Mouse (Mus musculus) lung, embryonic 14.5 days (tissue): ENCODE measurements around the gene Myo10. TPM values are rescaled to one million over a fixed set of nuclear protein-coding genes. Genes with fewer than 3 reads are reported as not detected.

Source experiments
- ATAC-seq: fragments of 200-750 bp; cut with Nextera tagmentation; 2 replicates; pipeline ENCODE4 v1.8.0; 2017; ENCODE audit warnings: mild to moderate bottlenecking, moderate TSS enrichment, moderate library complexity; ENCODE audit not compliant: insufficient read depth
- DNase-seq: peaks from one replicate; pipeline ENCODE4 v3.0.0-alpha.2; 2015
- H3K27ac ChIP-seq: fragments of 300-500 bp; sonication (generic); 2 replicates; pipeline ENCODE4 v1.5.1; 2014; ENCODE audit warnings: low read depth, mild to moderate bottlenecking, moderate library complexity
- H3K27me3 ChIP-seq: fragments of 300-500 bp; sonication (generic); 2 replicates; pipeline ENCODE4 v1.6.1; 2014; ENCODE audit warnings: low read length, control low read depth; ENCODE audit not compliant: insufficient read depth
- H3K36me3 ChIP-seq: fragments of 300-500 bp; sonication (generic); 2 replicates; pipeline ENCODE4 v1.6.1; 2014; ENCODE audit warnings: control low read depth; ENCODE audit not compliant: insufficient read depth
- H3K4me1 ChIP-seq: fragments of 300-500 bp; sonication (generic); 2 replicates; pipeline ENCODE4 v1.6.1; 2014; ENCODE audit warnings: antibody characterized with exemption, control low read depth; ENCODE audit not compliant: insufficient read depth
- H3K4me2 ChIP-seq: fragments of 300-500 bp; sonication (generic); 2 replicates; pipeline ENCODE4 v1.6.1; 2014; ENCODE audit warnings: mild to moderate bottlenecking
- H3K4me3 ChIP-seq: fragments of 300-500 bp; sonication (generic); 2 replicates; pipeline ENCODE4 v1.5.1; 2014; ENCODE audit warnings: low read depth, low read length
- H3K9ac ChIP-seq: fragments of 300-500 bp; sonication (generic); 2 replicates; pipeline ENCODE4 v1.6.1; 2014
- H3K9me3 ChIP-seq: fragments of 300-500 bp; sonication (generic); 2 replicates; pipeline ENCODE4 v1.6.1; 2016; ENCODE audit warnings: low read depth, low read length, control low read depth
- CTCF ChIP-seq: IDR thresholded peaks from 2 replicates; pipeline ENCODE4 v1.5.1; 2016; ENCODE audit warnings: antibody characterized with exemption, low read depth
- WGBS: fragments of 180-500 bp; shearing (Covaris S2); extraction: QIAGEN DNeasy Blood & Tissue Kit; methylation state at CpG from one replicate; pipeline ENCODE4 v1.1.7; 2014; 5-methylcytosine and 5-hydroxymethylcytosine counted together
- polyA plus RNA-seq: library from polyadenylated mRNA; unstranded; fragments of >200 nt; fragmentation: Nextera tagmentation; extraction: Ambion mirVana; gene quantifications from 2 replicates; pipeline ENCODE4 v1.2.1, GENCODE M21; 2014

Gene Myo10
- polyA plus RNA-seq, 1 experiment from 2014 or later, result 54.8 TPM

- Histone ChIP-seq H3K4me1 (peaks cover 9% of the 10 kb centered on the region), H3K9ac (no peak overlapping the region), H3K27me3 (no peaks in the 10 kb centered on the region), H3K9me3 (no peaks in the 10 kb centered on the region), H3K36me3 (no peaks in the 10 kb centered on the region), H3K4me3 (no peak overlapping the region), H3K27ac (no peak overlapping the region), H3K4me2 (peak overlapping the region; percentile 74)
- 66% methylated on average over 4 of the region's 4 CpGs for WGBS
- no peak for TF ChIP-seq CTCF
- DNase-seq (no peak), ATAC-seq (no peak)
These were observed 3.1 kb downstream of the Myo10 start for GRCm38 (mm10) chr15:25625471-25625870.

GRCm38 (mm10) chr15:25627012-25627411 lies 4.7 kb downstream of the Myo10 start:
- Histone ChIP-seq H3K4me1 (peaks cover 17% of the 10 kb centered on the region), H3K9ac (no peak overlapping the region), H3K4me2 (no peak overlapping the region), H3K4me3 (no peak overlapping the region), H3K27ac (no peak overlapping the region), H3K27me3 (no peaks in the 10 kb centered on the region), H3K9me3 (no peaks in the 10 kb centered on the region), H3K36me3 (no peaks in the 10 kb centered on the region)
- WGBS, result 71% methylated on average over 7 of the region's 7 CpGs
- ATAC-seq (no peak), DNase-seq (no peak)
- no peak for TF ChIP-seq CTCF

- ATAC-seq (no peak), DNase-seq (no peak)
- no peak overlapping the region for H3K4me2 ChIP-seq
- no peak for TF ChIP-seq CTCF
- H3K27me3 ChIP-seq, result no peaks in the 10 kb centered on the region
- H3K27ac ChIP-seq, result no peak overlapping the region
- H3K9ac ChIP-seq, result no peak overlapping the region
- WGBS, result 86% methylated on average over 2 of the region's 2 CpGs
- no peaks in the 10 kb centered on the region for H3K36me3 ChIP-seq
- peaks cover 23% of the 10 kb centered on the region for H3K4me1 ChIP-seq
- H3K9me3 ChIP-seq, result no peaks in the 10 kb centered on the region
- H3K4me3 ChIP-seq, result no peak overlapping the region
These were observed 5.9 kb downstream of the Myo10 start for GRCm38 (mm10) chr15:25628251-25628650.

GRCm38 (mm10) chr15:25630716-25631115 lies 8.4 kb downstream of the Myo10 start:
- Histone ChIP-seq H3K9ac (no peak overlapping the region), H3K36me3 (0 out of 2 replicates have a peak, but pooled peaks cover 3% of the 10 kb centered on the region), H3K27ac (no peak overlapping the region), H3K9me3 (no peaks in the 10 kb centered on the region), H3K4me2 (no peak overlapping the region), H3K4me1 (peaks cover 27% of the 10 kb centered on the region), H3K4me3 (no peak overlapping the region), H3K27me3 (no peaks in the 10 kb centered on the region)
- ATAC-seq (no peak), DNase-seq (no peak)
- WGBS, result 70% methylated on average over 9 of the region's 9 CpGs
- TF ChIP-seq CTCF, result no peak

- H3K9me3 ChIP-seq, result no peaks in the 10 kb centered on the region
- no peak overlapping the region for H3K4me2 ChIP-seq
- no peaks in the 10 kb centered on the region for H3K27me3 ChIP-seq
- 0 out of 2 replicates have a peak, but pooled peaks cover 4% of the 10 kb centered on the region for H3K36me3 ChIP-seq
- no peak overlapping the region for H3K4me3 ChIP-seq
- peaks cover 27% of the 10 kb centered on the region for H3K4me1 ChIP-seq
- DNase-seq (no peak), ATAC-seq (no peak)
- no peak overlapping the region for H3K27ac ChIP-seq
- 71% methylated on average over 6 of the region's 6 CpGs for WGBS
- H3K9ac ChIP-seq, result no peak overlapping the region
- TF ChIP-seq CTCF, result no peak
These were observed 9.0 kb downstream of the Myo10 start for GRCm38 (mm10) chr15:25631332-25631731.

- no peak for TF ChIP-seq CTCF
- no peaks in the 10 kb centered on the region for H3K27me3 ChIP-seq
- H3K36me3 ChIP-seq, result 0 out of 2 replicates have a peak, but pooled peaks cover 4% of the 10 kb centered on the region
- H3K27ac ChIP-seq, result no peak overlapping the region
- no peaks in the 10 kb centered on the region for H3K9me3 ChIP-seq
- no peak overlapping the region for H3K4me2 ChIP-seq
- ATAC-seq, result no peak; the same call in 1 of the 2 replicates
- no peak overlapping the region for H3K4me3 ChIP-seq
- no peak overlapping the region for H3K9ac ChIP-seq
- WGBS, result 54% methylated on average over 11 of the region's 11 CpGs
- no peak for DNase-seq
- peaks cover 32% of the 10 kb centered on the region for H3K4me1 ChIP-seq
These were observed 10.6 kb downstream of the Myo10 start for GRCm38 (mm10) chr15:25632902-25633301.

GRCm38 (mm10) chr15:25633674-25634340 lies 11.5 kb downstream of the Myo10 start:
- peak; percentile 57 for DNase-seq
- H3K4me2 ChIP-seq, result no peak overlapping the region

More at GRCm38 (mm10) chr15:25633674-25634340, 11.5 kb downstream of the Myo10 start:
- no peak for TF ChIP-seq CTCF
- no peak overlapping the region for H3K4me3 ChIP-seq
- no peaks in the 10 kb centered on the region for H3K9me3 ChIP-seq
- H3K27me3 ChIP-seq, result no peaks in the 10 kb centered on the region
- H3K36me3 ChIP-seq, result 0 out of 2 replicates have a peak, but pooled peaks cover 4% of the 10 kb centered on the region
- H3K27ac ChIP-seq, result no peak overlapping the region
- no peak for ATAC-seq
- no peak overlapping the region for H3K9ac ChIP-seq
- WGBS, result 80% methylated on average over 13 of the region's 13 CpGs
- peaks cover 32% of the 10 kb centered on the region for H3K4me1 ChIP-seq
